In genomic region chr5:114456995-114457605, GRCm38 (mm10) we compare ENCODE assay signal across 23 mouse cellular contexts. TPM values are rescaled to one million over a fixed set of nuclear protein-coding genes. Genes with fewer than 3 reads are reported as not detected.
DNase-seq lines count a peak whose midpoint lies in the region; ATAC-seq lines count a peak whose summit lies in the region.
"Had no signal": no experiment of that assay in that cellular context is flagged by ENCODE, and none has a peak within 500 bp of the region (broad histone marks: within the 10 kb centered on the region; RNA-seq: fewer than 3 reads in every experiment).

No protein-coding gene starts in this region.

- H3K4me3 ChIP-seq in heart, embryonic 11.5 days (ENCODE audit: low read depth, low read length): no peak overlapping the region
- no peak overlapping the region for H3K4me3 ChIP-seq in heart, embryonic 16.5 days (ENCODE audit: low read length)
- H3K4me3 ChIP-seq: embryonic facial prominence, embryonic 13.5 days; forebrain, embryonic 10.5 days; layer of hippocampus, adult 2 months; left cerebral cortex, adult 2 months; limb, embryonic 12.5 days; lung, embryonic 15.5 days; midbrain, embryonic 10.5 days; midbrain, embryonic 15.5 days; neural tube, embryonic 12.5 days had no signal

- peaks cover 13% of the 10 kb centered on the region for H3K4me1 ChIP-seq in heart, embryonic 11.5 days (ENCODE audit: control insufficient read depth, insufficient read depth, low read length)
- 0 out of 2 replicates have a peak, but pooled peaks cover 3% of the 10 kb centered on the region for H3K4me1 ChIP-seq in heart, embryonic 16.5 days (ENCODE audit: control insufficient read depth, insufficient read depth, low read length)

- peak overlapping the region; percentile 27 for H3K4me2 ChIP-seq in heart, embryonic 11.5 days
- peak overlapping the region; percentile 33; the same call in 1 of the 2 replicates for H3K4me2 ChIP-seq in heart, embryonic 16.5 days (ENCODE audit: low read depth, low read length)
- H3K4me2 ChIP-seq: embryonic facial prominence, embryonic 13.5 days; limb, embryonic 12.5 days; lung, embryonic 15.5 days; midbrain, embryonic 15.5 days; neural tube, embryonic 12.5 days had no signal

- peaks cover 2% of the 10 kb centered on the region; the same call in 1 of the 2 replicates for H3K36me3 ChIP-seq in heart, embryonic 11.5 days (ENCODE audit: control insufficient read depth, insufficient read depth, low read length)
- no peaks in the 10 kb centered on the region for H3K36me3 ChIP-seq in heart, embryonic 16.5 days (ENCODE audit: control insufficient read depth, insufficient read depth)

- H3K9me3 ChIP-seq in heart, embryonic 11.5 days (replicated peaks; ENCODE audit: control insufficient read depth, low read length): no peaks in the 10 kb centered on the region
- H3K9me3 ChIP-seq in heart, embryonic 16.5 days (replicated peaks; ENCODE audit: control insufficient read depth, low read length): no peaks in the 10 kb centered on the region
- H3K9me3 ChIP-seq: embryonic facial prominence, embryonic 13.5 days; forebrain, embryonic 10.5 days; limb, embryonic 12.5 days; lung, embryonic 15.5 days; midbrain, embryonic 10.5 days; midbrain, embryonic 15.5 days; neural tube, embryonic 12.5 days had no signal

- no peak for ATAC-seq in heart, embryonic 11.5 days (replicated peaks; ENCODE audit: insufficient number of reproducible peaks, low FRiP score, low TSS enrichment)
- no peak; the same call in 1 of the 2 replicates for ATAC-seq in heart, embryonic 16.5 days (replicated peaks; ENCODE audit: extremely low read depth, insufficient read depth, low FRiP score)
- ATAC-seq: forebrain, embryonic 16.5 days; midbrain, embryonic 15.5 days had no signal

- WGBS in heart, embryonic 11.5 days (ENCODE audit: insufficient replicate concordance): 63% methylated on average over 16 of the region's 16 CpGs
- WGBS in heart, embryonic 16.5 days: 53% methylated on average over 16 of the region's 16 CpGs

- no peaks in the 10 kb centered on the region for H3K27me3 ChIP-seq in heart, embryonic 11.5 days (ENCODE audit: control insufficient read depth, insufficient read depth, low read length)
- 0 out of 2 replicates have a peak, but pooled peaks cover 2% of the 10 kb centered on the region for H3K27me3 ChIP-seq in heart, embryonic 16.5 days (ENCODE audit: control insufficient read depth, insufficient read depth, low read length)
- H3K27me3 ChIP-seq: embryonic facial prominence, embryonic 13.5 days; limb, embryonic 12.5 days; lung, embryonic 15.5 days; midbrain, embryonic 15.5 days; neural tube, embryonic 12.5 days had no signal

- no peak overlapping the region for H3K9ac ChIP-seq in heart, embryonic 11.5 days (ENCODE audit: low read depth, low read length)
- no peak overlapping the region for H3K9ac ChIP-seq in heart, embryonic 16.5 days (ENCODE audit: low read length)
- H3K9ac ChIP-seq: embryonic facial prominence, embryonic 13.5 days; limb, embryonic 12.5 days; lung, embryonic 15.5 days; midbrain, embryonic 15.5 days; neural tube, embryonic 12.5 days had no signal

- intact Hi-C loops in heart, postnatal 36 days (cut with DNase I): no loop called here
- intact Hi-C loops in heart, postnatal 10 days (cut with DNase I): no loop called here

- peak overlapping the region; percentile 22; the same call in 1 of the 2 replicates for H3K27ac ChIP-seq in heart, embryonic 11.5 days (ENCODE audit: low read depth, low read length)
- no peak overlapping the region for H3K27ac ChIP-seq in heart, embryonic 16.5 days (ENCODE audit: low read length)
- H3K27ac ChIP-seq: embryonic facial prominence, embryonic 13.5 days; layer of hippocampus, adult 2 months; left cerebral cortex, adult 2 months; limb, embryonic 12.5 days; lung, embryonic 15.5 days; midbrain, embryonic 10.5 days; midbrain, embryonic 15.5 days; neural tube, embryonic 12.5 days had no signal

- no peak for DNase-seq in heart, adult 18-20 months
- DNase-seq in heart, postnatal 36 days: no peak
- DNase-seq in R1 (ENCODE audit: low read depth, low spot score): peak; percentile 13
- peak; percentile 38 to 42 for DNase-seq in heart, postnatal 10 days
- DNase-seq in spleen, postnatal 36 days (ENCODE audit: low spot score in 2 of 2): no peak
- DNase-seq: adrenal gland, postnatal 25 days; B cell, adult 2 months; kidney, adult 18-20 months; kidney, postnatal 36 days; right cerebral cortex, postnatal 4 days; thymus, postnatal 4 days had no signal

RNA-seq across cellular contexts. Expression of gene Mvk, which starts 13.0 kb away (rescaled TPM):
- polyA plus RNA-seq in heart, embryonic 11.5 days (2014; fragmentation: Nextera tagmentation; extraction: Ambion mirVana): 27.9 and 30.4 TPM in 2 replicates
- total RNA-seq in heart, adult 18-20 months (2021): 1 to 10 TPM; 9.2 TPM
- 15.8 and 17.5 TPM in 2 replicates for polyA plus RNA-seq in heart, embryonic 16.5 days (2015; fragmentation: Nextera tagmentation; extraction: Ambion mirVana)
- 10 to 100 TPM in 1 of 2 experiments, 1 to 10 TPM in 1; 9.3 to 12.2 TPM for total RNA-seq in heart, postnatal 36 days (2021)
- total RNA-seq in heart, postnatal 10 days (2021): 10 to 100 TPM in 1 of 2 experiments, 1 to 10 TPM in 1; 8.7 to 10.2 TPM

RNA-seq across cellular contexts. Expression of gene Mmab, which starts 13.2 kb away (rescaled TPM):
- polyA plus RNA-seq in heart, embryonic 11.5 days (2014; fragmentation: Nextera tagmentation; extraction: Ambion mirVana): 25.4 and 31.5 TPM in 2 replicates
- 10 to 100 TPM; 22.3 to 26.3 TPM for total RNA-seq in heart, adult 18-20 months (2021)
- 24.5 and 25.8 TPM in 2 replicates for polyA plus RNA-seq in heart, embryonic 16.5 days (2015; fragmentation: Nextera tagmentation; extraction: Ambion mirVana)
- 10 to 100 TPM; 16.2 to 18.3 TPM for total RNA-seq in heart, postnatal 36 days (2021)
- total RNA-seq in heart, postnatal 10 days (2021): 10 to 100 TPM; 10.6 TPM

Comparison
In these comparisons a context has a peak if more than half of its experiments do, and no peak if none do; other contexts are left out.
1. DNase-seq: peak in R1 (single experiment) and heart, postnatal 10 days (2 of 2); none in heart, adult 18-20 months (0 of 2), heart, postnatal 36 days (0 of 2) and spleen, postnatal 36 days (0 of 2).